Mouse (Mus musculus) lung, postnatal 4 days (tissue): ENCODE results near the gene Gm21954.

Source experiments
- DNase-seq, 2 experiments: peaks; one replicate each; pipeline ENCODE4 v3.0.0; 2021

Gene Gm21954

DNA sequence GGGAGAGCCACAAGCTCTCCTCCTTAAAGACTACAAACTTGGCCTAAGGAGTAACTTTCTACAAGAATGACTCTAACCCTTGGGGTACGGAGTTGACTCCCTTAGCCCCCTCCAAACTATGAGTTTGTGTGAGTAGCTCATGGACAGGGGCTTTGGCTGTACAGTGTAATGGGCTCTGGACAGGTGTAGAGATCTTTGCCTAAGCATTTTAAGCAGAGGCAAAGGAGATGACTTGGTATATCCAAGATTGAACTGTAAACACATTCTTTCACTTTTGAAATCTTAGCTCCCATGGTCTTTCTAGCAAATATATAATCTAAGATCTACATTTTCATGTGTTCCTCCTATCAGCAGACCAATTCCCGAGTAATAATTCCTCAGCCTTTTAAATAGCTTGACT lies at the start of gene Gm21954:
Gm21954 (minus strand) TSS at position 101 of the 400 bp plus-strand sequence.
- DNase-seq = no peak

DNA sequence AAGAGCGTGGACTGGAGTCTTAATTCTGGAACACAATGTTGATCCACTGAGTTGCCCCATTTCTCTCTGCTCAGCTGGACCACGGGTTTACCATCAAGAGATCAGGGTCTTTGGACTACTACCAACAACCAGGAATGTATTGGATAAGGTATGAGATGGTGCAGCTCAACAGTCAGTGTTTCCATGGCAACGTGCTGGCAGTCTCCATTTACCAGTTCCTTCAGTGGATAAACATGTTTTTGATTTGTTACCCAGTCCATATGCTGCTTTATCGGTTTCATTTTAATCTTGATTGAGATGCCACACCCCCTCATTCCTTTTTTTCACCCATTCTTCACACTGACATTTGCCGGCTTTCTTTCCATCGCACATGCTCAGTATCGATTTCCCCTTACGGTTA lies 49.8 kb upstream of the Gm21954 start:
- DNase-seq = no peak

DNA sequence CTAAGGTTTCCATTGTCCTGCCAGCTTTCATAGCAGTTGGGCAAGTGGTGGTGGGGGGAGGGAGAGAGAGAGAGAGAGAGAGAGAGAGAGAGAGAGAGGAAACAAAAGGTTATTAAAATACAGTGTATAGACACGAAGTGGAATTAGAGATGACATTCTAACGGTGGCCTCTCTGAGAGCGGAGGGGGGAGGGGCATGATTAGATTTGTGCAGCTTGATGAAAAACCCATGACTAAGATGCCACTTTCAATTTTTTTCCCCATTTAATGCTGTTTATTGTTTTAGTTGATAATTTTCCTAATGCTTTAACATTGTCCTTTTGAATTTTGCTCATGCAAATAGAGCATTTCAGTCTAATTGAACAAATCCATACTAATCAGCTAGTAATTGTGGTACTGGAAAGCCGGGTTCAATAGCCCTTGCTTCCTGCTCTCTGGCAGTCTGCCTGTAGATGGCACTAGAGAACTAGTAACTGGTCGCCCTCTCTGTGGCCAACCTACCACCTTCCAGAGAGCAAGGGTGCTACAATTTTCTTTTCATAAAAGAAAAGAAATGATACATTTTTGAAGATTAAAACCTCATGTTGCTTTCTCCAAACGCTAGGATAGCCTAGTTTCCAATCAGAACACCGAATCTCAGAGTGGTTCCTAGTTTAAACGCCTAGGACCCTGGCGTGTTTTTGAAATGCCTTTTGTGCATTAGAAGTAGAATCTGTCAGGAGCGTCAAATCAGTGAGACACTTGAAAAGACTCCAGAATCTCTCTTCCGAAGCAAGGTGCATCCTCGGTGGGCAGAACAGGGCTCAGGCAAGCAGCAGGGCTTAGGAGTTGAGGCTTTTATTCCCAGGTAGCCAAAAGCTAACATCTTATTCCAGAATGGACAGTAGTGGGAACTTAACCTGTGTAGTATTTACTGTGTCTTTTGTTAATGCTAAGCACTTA lies 48.5 kb upstream of the Gm21954 start:
- peak; percentile 38 to 71 for DNase-seq

DNA sequence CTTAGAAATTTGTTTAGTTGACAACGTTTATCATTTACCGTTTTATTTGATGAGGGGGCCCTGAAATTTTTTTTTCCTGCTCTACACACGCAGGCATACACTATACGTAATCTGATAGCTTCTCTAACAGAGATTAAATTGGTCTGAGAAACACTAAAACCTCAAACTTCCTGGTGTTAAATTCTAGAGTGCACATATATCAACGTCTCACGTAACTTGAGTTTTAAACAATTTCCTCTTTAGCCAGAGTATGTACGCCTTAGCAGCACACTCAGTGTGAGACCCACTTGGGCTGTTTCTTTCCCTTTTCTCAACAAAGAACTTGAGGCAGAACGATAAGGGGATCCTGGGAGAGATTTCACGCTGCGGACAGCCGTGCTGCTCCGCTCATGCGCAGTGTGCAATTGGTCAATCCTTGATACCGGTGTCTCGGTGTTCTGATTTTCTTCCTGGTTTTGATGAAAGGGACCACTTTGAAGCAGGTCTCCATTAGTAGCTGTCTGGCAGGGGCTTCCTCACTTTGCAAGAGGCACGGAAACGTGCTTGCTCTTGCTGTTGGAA lies 45.5 kb upstream of the Gm21954 start:
- no peak for DNase-seq

DNA sequence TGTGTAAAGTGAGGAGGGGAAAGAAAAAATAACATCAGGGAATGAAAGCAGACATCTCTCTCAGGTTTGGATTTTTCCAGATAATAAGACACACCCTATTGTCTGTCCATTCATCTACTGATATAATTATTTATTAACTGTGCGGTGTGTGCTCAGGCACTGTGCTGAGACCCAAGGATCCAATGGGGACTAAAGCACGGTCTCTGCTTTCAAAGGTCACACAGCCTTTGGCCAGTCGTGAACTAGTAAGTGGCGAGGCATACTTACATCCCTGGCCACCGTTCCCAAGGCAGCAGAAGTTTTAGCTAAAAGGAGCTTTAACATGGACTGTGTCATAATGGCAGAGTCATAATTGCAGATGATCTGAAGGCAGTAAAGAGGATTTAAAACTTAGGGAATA lies 44.0 kb upstream of the Gm21954 start:
- DNase-seq = no peak

DNA sequence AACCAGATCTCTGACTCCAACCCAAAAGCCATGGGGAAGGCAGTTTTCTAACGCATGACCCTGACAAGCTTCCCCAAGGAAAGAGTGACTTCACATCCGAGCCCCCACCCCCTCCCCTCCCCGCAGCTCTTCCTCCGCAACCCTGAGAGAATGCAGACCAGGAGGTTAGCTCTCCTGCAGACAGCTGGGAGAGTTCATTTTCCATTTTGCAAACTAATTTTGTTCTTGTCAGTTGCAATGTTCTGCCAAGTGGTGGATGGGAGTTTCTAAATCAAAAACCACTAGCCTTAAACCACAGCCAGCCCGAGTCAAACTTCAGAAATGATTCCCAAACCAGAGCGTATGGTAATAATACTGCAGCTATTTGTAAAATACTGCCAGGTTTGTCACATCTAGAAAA lies 39.6 kb upstream of the Gm21954 start:
- no peak for DNase-seq

DNA sequence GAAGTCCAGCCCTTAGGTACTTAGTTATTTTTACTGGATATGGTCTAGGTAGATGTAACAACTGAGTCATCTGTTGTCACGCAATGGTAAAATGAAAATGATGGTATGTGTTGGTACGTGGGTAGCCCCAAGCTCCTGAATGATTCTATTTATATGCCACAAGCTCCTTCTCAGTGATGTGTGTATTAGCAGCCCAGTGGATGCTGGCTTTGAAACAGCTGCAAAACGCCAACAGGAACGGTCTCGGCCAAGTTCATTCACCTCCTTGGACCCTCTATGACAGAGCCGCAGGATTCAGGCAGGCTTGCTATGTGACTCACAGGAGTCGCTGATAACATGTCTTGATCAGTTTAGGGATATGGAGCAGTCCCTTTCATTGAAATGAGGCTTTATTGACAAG lies 38.2 kb upstream of the Gm21954 start:
- no peak for DNase-seq

DNA sequence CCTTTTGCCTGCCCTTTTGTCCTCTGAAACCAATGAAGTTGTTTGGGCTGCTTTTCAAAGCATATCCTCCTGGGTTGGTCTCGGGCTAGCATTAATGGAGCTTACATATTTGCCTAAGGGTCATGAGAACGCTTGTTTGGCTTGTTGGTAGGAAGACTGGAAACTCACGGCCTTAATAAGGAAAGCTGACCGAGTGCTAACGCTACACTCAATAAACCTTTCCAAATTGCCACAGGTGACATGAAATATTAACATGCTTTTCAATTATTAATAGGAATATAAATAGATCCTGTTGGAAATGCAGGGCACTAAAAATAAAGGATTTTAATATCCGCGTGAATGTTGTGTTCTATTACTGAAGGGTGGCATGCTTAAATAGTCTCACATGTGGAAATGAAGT lies 27.3 kb upstream of the Gm21954 start:
- no peak for DNase-seq

DNA sequence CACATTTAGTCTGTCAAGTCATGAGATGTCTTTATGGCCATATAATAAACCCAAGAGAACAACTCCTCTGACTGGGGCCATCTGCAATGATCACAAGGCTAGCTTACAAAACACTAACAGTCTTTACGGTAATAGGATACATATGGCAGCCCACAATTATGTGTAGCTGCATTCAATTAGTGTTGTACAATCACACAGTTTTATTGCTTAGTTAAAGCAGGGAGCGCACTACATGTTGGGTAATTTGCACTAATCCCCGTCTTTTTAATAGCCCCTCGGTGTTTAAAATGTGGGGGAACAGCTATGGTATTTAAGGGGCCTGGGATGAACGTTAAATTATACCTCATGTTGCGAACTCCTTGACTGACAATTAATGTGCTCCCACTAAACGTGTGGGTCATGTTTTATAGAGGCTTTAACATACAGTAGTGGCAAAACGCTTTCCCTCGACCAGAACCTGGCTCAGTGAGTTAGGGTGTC lies 24.5 kb upstream of the Gm21954 start:
- no peak for DNase-seq

DNA sequence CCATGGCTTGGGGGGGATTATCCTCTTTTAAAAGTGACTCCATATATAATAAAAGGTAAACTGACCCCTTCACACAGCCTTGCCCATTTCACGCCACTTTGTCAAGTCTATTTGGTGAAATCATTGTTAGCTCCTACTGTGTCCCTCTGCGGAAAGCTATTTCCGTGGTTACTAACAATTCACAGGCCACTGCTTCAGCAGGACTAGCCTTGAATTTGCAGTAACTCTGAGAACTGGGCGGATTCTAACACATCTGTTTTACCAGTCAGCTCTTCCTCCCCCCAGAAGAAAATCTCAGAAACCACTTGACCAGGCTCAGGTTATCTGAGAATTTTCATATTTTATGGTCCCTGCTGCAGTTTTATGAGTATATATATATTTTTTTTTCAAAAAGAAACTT lies 23.9 kb upstream of the Gm21954 start:
- DNase-seq = no peak

DNA sequence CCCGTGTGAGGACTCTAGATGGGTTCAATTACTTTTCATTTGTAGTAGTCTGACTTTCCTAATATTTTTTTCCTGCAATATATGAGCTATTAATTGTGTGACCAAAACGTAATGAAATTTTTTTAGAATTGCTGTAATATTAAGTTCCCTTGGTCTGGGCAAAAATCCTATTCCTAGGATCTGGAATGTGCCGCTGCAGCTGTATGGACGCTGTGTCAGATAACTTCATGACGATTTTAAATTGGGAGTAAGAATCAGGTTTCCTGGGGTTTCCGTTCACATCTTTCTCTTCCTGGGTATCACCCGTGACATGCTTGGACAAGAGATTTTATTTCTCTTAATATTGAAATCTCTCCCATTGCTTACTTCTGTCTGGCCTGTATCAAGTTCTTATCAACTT lies 23.2 kb upstream of the Gm21954 start:
- DNase-seq = no peak

DNA sequence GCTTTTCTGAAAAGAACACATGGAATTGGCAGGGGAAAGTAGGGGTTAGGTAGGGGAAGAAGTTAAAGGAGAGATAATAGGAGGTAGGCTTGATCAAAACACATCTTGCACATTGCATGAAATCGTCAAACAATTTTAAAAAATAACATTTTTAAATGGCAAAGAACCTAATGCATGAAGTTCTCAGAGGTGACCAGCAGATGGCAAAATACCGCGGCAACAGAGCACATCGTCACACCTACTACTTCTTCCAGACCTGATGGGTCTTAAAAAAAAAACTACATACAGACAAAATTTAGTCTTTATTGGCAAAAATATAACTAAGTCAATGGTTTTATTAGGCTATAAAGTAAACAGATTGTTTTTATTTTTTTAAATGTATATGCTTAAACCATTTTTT lies 22.3 kb upstream of the Gm21954 start:
- DNase-seq = no peak

DNA sequence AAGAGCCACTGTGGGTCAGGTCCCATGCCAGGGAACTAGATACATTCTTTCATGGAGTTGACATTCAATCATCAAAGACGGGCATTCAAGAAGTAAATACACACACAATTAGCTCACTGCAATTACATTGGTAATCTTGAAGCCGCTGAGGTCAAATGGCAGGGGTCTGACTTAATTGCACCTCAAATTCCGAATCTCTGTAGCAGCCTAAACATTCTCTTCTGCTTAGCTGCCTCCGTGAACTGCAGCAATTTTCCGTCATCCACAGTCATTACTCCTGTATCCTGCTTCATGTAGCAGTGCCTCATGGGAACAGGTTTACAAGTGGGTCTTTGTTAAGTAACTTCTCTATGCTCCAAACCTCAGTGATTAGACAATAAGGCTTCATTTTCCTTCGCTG lies 20.0 kb upstream of the Gm21954 start:
- DNase-seq = no peak

DNA sequence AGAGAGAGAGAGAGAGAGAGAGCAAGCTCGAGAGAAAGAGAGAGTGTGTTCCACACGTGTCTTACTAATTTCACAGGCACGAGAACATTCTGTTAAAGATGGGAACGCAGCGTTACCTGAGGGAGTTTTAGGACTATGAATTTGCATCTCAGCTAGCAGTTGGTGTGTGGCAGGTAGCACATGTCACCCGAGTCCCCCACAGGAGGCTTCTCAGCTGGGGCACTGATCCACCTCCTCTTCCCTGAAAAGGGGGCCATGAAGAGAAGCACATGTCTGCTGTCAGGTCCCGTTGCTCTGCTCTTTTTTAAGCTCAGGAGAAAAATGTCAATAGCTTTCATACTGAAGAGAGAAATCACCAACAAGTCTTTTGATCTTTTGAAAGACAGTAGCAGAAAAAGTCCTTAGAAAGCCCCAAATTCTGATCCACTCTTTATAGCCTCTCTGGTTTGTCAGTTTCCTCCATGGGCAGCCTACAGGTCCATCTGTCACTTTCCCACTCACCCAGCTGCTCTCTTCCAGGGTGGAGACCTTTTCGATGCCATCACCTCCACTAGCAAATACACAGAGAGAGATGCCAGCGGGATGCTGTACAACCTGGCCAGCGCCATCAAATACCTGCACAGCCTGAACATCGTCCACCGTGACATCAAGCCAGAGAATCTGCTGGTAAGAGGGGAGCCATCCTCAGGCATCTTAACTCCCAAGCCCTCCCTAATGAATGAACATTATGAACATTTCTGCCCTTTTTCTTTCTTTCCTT lies 17.4 kb upstream of the Gm21954 start:
- no peak for DNase-seq

DNA sequence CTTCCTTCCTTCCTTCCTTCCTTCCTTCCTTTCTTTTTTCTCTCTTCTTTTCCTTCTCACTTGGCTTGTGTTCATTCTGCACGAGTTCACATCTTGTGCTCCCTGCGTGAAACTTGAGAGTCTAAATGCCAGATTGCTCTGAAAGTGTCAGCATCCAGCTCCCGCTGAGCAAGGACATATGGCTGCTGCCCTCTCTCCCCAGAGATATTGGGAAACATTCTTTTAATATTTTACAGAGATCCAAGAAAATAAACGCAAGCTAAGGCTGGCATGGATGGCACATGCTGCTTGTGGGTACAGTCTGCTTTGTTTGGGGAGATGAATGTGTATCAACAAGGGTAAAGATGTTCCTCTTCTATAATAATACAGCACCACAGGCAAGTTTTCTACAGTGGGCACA lies 11.3 kb upstream of the Gm21954 start:
- no peak for DNase-seq

DNA sequence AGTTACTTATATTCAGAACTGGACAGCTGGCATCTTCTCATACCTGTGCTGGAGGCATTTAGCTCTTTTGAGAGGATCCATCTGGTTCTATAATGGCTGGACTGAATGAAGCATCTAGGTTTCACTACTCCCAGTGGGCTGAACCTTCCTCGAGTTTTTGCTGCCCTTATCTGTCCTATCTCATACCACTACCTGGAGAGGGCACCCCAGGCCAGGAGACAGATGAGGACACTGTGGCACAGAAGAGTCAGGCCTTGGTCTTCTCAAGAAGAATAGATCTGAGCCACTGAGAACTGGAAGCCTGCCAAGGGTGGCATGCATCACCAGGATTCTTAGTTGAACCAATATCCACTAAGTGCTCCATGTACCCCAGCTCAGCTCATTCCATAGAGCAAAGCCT lies 9.1 kb upstream of the Gm21954 start:
- no peak for DNase-seq

DNA sequence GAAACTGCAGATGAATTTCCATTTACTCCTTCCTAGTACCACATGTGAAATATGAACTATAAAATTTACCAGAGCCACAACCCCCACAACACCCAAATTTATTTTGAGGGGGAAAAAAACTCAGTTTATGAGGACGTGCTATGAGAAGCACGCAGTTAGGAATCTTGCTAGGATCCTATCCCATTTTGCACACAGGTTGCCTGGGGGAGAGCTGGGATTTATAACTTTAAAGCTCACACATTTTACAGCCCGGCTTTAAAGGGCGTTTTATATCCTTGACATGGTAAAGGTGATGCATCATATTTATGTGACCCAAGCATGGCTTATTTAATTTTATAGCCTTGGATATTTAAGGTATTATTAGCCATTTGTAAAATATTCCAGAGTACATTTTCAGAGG lies 7.3 kb upstream of the Gm21954 start:
- DNase-seq = no peak

DNA sequence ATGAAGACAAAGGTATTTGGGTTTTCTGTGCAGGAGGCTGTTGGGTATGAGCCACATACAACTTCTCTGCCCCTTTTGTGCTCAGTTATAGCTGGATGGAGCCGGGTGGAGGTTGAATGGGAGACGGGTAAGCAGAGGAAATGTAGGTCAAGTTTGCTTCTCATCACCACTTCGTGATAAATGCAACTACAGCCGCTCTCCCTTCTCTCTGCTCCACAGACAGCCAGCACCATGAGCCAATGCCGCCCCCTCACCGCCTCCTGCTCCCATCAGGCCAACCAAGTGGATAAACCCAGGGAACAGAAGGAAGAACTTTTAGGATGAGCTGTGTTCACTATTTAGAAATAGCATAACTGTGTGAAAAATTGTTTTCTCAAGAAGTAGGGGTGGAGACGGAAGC lies 4.7 kb upstream of the Gm21954 start:
- DNase-seq = no peak

DNA sequence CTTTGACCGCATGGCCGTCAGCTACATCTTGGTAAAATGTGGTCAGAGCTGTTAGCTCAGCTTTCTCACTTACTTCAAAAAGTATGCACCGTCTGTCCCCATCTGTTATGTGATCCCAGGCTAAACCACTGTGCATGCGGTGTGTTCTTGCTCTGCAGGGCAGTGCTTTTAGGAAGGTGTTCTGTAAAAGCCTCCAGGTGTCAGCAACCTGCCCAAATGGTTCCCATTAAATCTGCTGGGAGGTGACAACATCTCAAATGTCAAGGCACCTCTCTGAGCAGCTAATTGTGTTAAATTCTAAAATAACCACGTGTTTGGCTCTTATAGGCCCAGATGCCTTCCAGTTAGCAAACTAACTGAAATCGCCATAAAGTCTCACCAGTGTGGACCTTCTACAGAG lies 1.1 kb upstream of the Gm21954 start:
- DNase-seq = no peak

DNA sequence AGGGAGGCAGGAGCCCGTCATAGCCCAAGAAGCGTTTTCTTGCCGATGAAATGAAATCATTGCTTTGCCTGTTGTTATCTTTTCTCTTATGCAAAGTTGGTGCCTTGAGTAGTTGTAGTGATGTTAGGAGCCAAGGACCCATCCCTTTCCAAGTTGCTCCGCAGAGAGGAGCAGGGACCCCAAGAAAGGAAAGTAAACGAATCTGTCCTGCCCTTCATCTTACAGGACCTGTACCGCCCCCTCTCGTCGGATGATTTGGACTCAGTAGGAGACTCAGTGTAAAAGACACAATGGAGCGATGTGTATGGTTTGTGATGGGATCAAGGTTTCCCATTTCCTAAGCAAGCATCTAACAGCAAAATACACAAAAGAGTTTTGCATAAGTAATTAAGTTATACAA lies 5.7 kb downstream of the Gm21954 start:
- DNase-seq = no peak

DNA sequence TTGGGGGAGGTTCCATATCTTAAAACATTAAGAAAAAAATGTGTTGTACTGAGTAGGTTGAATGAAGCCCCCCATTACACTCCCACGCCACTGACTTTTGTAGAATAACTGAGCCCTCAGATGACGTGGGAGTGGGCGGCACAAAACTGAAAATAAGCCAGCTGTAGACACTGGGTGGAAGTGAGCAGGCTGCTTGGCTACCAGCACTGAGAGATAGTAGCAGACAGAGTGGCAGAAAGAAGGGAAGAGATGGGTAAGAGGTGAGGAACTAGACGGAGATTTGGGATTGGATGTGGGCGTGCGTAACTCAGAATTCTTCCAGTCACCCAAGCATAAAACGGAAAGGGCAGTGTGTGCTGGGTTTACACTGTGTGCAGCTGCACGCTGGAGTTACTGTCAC lies 6.2 kb downstream of the Gm21954 start:
- DNase-seq = no peak

DNA sequence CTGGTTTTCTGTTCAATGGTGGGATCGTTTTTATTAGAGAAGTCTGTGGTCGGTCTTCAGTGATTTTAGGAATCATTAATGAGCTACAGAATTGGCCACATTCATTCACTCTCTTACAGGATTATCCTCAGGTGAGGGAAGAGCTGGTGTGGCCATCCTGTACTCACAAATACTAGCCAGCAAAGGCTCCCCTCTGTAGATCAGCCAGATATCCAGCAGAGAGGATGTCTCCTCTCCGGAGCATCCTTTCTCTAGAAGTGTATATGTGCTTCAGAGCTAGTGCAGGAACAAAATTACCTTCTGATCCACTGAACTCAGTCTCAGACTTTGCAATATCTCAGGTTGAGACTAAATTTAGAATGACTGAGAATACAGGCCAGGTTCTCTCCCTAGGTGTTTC lies 7.8 kb downstream of the Gm21954 start:
- DNase-seq = no peak

DNA sequence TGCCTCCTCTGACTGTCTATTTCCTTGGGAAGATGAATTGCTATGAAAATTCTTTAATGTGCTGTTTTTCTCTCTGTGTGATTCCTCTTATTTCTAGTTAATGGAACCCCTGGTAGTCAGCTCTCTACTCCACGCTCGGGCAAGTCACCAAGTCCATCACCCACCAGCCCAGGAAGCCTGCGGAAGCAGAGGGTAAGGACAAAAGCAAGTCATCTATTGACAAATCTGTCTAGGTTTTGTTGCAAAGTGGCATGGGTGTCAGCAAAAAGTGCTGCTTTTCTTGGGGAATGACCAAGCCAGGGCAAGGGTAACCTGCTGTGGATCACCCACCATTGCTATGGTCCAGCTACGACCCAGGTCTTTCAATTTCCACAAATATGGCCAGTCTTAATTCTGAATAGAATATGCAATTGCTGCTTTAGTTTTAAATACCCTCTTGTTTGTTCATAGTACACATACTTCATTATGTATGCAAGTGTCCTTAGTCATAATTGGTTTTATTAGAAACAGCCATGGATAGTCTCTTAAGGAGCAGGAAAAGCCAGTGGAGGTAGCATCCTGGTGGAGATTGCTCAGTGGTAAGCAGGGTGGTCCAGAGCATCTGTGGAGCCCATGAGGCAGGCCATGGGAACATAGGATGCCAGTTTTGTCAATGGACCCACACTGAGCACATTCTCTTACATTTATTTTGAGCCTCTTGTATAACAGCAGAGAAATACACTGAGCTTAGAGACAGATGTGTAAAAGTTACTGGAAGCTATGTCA lies 8.9 kb downstream of the Gm21954 start:
- DNase-seq = no peak
